Mouse (Mus musculus) left cerebral cortex, postnatal 14 days (tissue): ENCODE results near the gene Mrpl14. TPM values are rescaled to one million over a fixed set of nuclear protein-coding genes. Genes with fewer than 3 reads are reported as not detected.

Source experiments
- DNase-seq, 2 experiments: peaks; one replicate each; pipeline ENCODE4 v3.0.0; 2021 to 2022; ENCODE audit warnings: low spot score in 2 of 2, mixed read lengths in 1 of 2
- intact Hi-C: fragments of 180-260 bp; cut with DNase I; formaldehyde crosslinking; loops from one replicate; pipeline ENCODE4 v1.15.1; 2025
- long read RNA-seq, 2 experiments: library from polyadenylated mRNA; stranded (forward); transcript quantifications; one replicate each; pipeline ENCODE4 v2.0.0; 2021
- total RNA-seq, 2 experiments: library from RNA; stranded (reverse); gene quantifications; 2 replicates each; pipeline ENCODE4 v1.2.3; 2021

Gene Mrpl14
- 10 to 100 TPM; 42.9 to 46.3 TPM for total RNA-seq
- long read RNA-seq, experiment 1, transcript Mrpl14-201 (3 exons, 645 nt), result major isoform, 28 of 34 reads
- long read RNA-seq, experiment 1, partial matches to known transcripts, result 0 of 34 reads
- long read RNA-seq, experiment 1, other reads (novel, unspliced or antisense), result 5 of 34 reads
- long read RNA-seq, experiment 2, transcript Mrpl14-201 (3 exons, 645 nt), result major isoform, 14 of 18 reads
- long read RNA-seq, experiment 2, partial matches to known transcripts, result 0 of 18 reads
- long read RNA-seq, experiment 2, other reads (novel, unspliced or antisense), result 3 of 18 reads

DNA sequence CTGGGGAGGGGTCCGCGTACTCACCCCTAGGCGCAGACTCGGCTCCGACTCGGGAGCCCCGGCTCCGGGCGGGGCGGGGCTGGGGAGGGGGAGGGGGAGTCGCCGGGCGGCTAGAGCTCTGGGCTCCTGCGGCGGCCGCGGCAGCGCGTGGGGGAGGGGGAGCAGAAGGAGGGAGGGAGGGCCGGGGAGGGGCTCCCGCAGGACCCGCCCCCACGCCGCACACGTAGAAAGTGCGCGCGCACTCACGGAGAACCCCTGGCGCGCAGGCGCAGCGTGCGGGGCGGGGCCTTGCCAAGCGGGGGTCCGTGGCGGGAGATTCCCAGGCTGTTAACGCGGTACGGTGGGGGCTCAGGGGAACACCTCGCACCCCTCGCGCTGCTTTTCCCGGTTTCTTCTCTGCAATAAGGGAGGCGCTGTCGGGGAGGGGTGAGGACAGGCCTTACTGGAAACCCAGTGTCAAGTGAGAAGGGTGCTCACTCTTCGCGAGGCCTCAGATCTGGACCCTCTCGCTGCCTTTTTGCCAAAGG is at the start of gene Mrpl14:
TSS of gene Mrpl14 (plus strand) at position 230 of the 527 bp plus-strand sequence.
- intact Hi-C loops, result no loop called here
- DNase-seq, result peak; percentile 94 to 95

DNA sequence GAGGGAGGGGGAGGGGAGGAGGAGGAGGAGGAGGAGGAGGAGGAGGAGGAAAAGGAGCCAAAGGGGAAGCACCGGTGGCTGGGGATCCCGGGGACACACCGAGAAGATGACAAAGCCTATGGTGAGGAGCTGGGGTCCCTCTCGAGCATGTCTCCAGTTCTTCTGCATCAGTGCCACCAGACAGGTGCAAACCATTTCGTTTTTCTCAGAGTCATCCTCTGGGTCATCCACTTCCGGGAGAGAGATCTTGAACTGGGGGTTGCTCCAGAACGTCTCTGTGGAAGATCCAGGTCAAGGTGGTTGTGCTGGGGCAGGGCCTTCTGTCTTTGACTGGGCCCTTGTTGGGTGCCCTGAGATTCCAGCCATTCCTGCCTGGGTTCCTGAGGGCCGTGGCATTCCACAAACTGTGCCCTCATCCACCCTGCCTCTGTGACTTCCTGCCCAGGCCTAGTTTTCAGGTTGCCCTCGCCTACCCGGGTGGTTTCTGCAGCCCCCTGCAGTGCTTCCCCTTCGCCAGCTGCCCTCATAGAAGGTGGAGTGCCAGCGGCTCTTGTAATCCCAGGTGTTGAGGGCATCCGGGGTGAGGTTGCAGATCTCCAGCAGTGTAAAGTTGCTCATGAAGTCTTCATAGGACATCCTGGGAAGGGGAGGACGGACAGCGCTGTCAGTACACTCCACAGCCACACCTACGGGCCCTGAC is 47.4 kb upstream of the Mrpl14 start:
- no peak for DNase-seq
- intact Hi-C loops, result no loop called here

DNA sequence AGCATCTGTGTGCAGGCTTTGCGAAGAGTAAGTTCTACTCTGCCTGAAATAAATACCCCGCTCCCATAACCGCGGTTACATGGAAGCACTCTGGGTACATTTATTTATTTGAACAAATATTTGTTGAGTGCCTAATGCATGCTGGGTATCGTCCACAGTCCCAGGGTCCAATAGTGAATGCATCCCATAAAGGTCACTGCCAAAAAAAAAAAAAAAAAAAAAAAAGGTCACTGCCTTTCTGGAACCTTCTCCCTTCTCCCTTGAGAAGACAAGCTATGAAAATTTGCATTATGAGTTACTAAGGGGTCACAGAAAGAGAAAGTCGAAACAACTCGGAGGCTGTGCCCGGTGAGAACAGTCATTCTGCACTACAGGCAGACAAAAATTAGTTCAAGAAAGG is 44.1 kb upstream of the Mrpl14 start:
- DNase-seq, result no peak
- intact Hi-C loops, result no loop called here

DNA sequence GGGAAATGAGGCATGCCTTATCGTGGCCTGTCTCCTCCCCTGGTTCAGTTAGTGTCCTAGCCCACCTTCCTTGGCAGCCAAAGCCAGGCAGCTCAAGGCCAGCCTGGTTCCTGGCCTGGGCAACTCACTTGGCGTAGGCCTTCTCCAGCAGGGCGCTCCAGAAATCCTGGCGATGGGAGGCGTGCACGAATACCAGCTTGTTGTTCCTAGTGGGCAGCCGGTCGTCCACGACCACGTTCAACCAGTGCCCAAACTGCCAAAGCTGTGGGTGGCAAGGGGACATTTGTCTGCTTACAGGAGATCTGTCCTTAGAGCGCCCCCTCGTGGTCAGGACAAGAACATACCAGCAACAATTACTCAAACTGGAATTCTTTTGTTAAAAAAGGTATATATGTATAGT is 43.4 kb upstream of the Mrpl14 start:
- peak; percentile 74 to 78 for DNase-seq
- intact Hi-C loops, result no loop called here

DNA sequence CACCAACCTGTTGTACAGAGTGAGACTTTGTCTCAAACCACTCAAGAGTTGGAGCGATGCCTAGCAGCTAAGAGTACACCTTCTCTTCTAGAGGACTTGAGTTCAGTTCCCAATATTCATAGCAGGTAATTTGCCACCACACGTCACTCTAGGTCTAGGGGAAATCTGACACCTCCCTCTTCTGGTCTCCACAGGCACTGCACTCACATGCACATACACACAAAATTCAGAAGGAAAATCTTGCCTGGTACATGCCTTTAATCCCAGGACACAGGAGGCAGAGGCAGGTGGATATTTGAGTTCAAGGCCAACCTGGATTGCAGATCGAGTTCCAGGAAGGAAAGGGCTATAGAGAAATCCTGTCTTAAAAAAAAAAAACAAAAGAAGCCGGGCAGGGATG is 41.9 kb upstream of the Mrpl14 start:
- DNase-seq, result no peak
- intact Hi-C loops, result no loop called here

DNA sequence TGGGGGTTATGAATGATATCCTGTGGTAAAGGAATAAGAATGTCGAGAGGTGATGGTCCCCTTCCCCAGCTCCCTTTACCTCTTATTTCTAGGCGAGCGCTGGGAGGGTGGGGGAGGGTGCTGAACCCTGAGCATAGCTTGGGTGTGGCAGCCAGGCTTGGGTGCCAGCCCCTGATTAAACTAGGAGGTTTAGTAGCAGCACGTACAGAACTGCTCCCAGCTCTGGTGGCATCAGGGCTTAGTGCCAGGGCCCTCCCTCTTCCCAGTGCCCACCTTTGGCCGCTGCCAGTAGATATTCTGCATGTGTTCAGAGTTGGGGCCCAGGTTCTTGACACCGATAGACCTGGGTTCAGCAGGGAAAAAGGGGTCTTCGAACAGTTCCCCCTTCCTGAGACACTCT is 32.9 kb upstream of the Mrpl14 start:
- DNase-seq, result no peak
- intact Hi-C loops, result no loop called here

DNA sequence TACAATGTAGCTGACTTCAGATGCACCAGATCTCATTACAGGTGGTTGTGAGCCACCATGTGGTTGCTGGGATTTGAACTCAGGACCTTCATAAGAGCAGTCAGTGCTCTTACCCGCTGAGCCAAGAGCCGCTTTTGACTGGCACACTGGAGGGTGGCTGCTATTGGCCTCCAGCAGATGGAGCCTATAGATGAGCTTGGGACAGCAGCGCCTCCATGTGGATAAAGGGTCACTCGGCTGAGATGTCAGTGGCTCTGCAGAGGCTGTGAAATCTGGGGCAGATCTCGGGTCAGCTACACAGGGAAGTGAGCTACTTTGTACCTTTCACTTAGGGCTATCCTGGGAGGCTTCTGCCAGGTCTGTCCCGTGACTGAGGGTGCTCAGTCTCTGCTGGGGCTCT is 30.3 kb upstream of the Mrpl14 start:
- intact Hi-C loops, result no loop called here
- no peak for DNase-seq

DNA sequence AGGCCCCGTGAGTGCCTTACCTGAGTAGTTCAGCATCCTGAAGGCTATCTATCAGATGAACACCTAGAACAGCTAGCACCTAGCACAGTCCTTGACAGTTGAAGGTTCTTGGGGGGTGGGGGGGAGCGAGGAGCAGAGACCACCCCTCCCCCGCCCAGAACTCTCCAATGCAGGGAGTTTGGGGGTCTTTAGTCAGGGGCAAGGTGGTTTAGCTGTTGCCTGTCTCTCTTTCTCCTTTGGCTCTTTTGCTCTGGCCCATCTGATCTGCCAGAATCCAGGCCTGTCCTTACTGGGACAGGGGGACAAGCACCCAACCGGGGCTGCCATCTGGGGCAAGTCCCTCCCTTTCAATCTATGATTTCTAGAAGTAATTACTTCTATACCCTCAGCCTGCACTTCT is 26.9 kb upstream of the Mrpl14 start, which contains the start of gene Capn11:
TSS of gene Capn11 (minus strand) at position 101 of the 400 bp plus-strand sequence.
- intact Hi-C loops, result no loop called here
- DNase-seq, result no peak

DNA sequence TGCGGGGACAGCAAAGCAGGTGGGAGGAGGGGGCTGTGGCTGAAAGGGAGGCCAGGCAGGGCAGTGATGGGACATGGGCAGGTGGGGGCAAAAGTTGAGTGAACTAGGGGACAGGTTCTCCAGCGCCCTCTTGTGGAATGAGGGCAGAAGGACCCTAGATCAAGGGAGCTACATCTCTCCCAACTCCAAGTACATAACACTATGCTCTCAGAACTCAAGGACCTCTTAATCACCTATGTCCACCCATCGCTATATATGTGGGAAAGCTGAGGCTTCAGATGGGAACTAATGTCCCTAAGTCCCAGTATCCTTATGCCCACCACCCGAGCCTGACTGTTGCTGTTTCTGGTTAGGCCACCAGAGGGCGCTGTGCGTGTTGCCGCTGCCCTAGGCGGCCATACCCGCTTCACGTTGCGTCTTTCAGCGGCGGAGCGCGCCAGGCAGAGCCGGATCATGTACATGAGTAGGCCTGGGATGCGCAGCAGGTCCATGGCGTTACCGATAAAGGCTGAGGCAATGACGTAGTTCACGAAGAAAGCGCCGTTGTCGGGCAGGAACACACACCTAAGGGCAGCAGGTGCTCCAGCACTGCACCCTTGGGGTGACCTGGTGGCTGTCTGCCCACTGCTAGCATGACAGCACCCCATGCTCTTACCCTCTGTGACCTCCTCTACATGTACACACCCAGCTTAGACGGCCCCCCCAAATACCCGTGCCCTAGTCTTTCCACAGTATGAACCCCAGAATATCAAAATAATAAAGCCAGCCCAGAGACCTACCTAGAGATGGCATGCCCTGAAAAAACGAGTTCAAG is 22.8 kb upstream of the Mrpl14 start:
- DNase-seq, result peak; percentile 86 to 88
- intact Hi-C loops, result loop anchor here (5.0 kb wide), 1 partner anchor 54 kb away; no protein-coding TSS in a partner anchor

DNA sequence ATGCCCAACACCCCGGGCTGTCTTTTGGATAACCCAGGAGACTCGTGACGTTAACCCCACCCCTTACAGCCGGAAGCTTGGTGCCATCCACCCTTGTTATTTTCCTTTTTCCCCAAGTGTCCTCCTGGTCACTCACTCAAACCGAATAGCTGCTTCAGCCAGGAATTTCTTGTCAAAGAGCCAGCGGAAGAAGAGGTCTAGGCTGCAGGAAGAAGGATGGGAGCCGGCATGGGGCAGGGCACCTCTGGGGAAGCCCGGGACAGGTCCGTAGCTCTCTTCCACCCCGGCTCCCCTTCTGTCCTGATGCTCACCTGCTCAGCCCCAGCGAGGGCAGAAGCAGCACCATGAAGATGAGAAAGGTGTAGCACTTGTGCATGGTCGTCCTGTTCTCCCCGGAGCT is 21.5 kb upstream of the Mrpl14 start:
- intact Hi-C loops, result loop anchor here (5.0 kb wide), 1 partner anchor 53 kb away; no protein-coding TSS in a partner anchor
- no peak for DNase-seq

DNA sequence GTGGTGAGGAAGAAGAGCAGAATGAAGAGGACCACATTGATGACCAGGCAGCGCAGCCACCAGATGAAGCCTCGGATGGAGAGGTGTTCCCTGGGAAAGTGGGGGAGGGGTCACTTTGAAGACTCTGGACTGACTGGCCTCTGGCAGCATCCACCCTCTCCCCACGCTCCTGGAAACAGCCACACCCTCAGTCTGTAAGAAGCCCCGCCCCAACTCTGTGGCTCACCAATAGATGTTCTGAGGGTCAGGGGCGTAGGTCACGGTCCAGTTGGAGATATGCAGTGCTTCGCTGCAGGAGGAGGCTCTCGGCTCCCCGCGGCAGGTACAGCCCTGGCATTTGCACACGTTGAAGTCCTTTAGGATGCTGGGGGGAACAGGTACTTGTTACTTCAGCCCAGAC is 20.0 kb upstream of the Mrpl14 start:
- DNase-seq, result no peak
- intact Hi-C loops, result no loop called here

DNA sequence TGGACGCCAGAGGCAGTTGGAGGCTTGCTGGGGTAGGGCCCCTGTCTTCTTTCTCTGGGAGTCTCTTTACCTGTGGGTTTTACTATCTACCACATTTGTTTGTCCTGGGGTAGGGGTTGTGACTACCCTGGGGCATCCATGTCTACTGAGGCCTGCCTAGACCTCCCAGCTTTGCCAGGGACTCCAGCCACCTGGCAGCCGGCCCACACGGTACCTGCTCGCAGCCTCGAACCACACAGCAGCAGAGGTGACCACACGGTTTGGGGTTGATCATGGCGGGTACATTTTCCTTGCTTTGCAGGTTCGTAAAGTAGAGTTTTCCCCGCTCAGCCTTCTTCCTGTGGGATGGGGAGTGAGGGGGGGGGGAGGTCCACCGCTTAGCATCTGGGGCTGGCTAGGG is 18.6 kb upstream of the Mrpl14 start:
- no peak for DNase-seq
- intact Hi-C loops, result no loop called here

DNA sequence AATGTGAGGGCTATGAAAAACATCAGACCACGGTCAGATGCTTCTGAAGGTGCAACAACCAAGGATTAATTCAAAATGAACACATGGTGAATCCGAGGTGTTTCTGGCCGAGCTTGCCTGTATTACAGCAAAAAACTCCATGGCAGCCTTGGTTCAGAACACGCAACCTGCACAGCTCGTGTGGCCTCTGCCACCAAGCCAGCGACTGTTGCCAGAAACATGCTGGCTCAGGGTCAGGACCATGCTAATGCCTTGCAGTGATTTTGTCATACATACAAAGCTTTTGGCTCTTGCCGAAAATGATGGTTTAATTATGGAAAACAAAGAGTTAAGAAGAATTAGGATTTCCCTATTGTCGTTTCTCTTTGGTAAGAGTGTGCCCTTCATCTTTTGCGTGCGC is 18.1 kb upstream of the Mrpl14 start:
- intact Hi-C loops, result no loop called here
- no peak for DNase-seq

DNA sequence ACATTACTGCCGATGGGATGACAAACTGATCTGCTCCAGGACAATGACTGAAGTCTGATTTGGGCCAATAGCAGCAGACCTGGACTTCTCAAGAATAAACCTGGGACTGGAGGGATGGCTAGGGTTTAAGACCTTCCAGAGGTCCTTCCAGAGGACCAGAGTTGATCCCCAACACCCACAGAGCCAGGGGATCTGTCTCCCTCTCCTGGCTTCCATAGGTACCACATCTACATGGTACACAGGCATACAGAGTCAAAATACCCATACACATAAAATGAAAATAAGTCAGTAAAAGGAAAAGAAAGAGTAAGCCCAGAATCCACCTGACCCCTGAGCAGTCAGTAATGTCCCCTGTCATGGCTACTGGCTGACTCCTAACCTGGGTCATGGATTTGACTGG is 14.3 kb upstream of the Mrpl14 start:
- DNase-seq, result no peak
- intact Hi-C loops, result no loop called here

DNA sequence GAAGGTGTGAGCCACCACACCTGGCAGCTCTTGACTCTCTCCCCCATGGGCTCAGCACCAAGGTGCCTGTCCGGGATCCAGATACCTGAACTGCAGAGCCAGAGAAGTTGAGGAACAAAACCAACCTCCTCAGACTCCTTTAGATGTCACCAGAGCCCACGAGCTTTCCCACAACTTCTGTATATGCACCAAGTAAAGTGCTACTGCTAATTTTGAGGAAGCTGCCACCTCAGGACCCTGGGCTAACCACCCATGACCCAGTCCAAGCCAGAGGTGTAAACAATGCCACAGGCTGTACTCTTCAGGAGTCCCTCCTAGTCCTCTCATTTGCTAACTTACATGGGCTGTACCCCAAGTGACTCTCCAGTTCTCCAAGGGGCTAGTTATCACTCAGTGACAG is 13.5 kb upstream of the Mrpl14 start:
- no peak for DNase-seq
- intact Hi-C loops, result no loop called here

DNA sequence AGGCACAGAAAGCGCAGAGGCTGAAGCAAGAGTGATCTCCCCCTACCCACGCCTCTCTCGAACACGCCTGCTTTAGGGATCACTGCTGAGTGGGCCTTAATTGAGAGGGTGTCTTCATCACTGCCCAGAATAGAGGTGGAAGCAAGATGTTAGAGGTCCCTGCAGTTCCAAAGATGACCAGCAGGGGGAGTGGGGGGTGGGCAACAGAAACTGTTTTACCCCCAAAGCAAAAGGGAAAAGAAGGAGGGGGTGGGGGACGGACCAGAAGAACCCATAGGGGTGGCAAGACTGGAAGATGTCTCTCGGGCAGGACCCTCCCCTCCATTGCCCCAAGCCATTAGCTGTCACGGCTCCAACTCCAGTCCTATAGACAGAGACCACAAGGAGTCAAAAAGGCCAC is 8.0 kb upstream of the Mrpl14 start:
- intact Hi-C loops, result loop anchor here (5.0 kb wide), 1 partner anchor 39 kb away; no protein-coding TSS in a partner anchor
- DNase-seq, result peak in 1 of 2 experiments; percentile 60

DNA sequence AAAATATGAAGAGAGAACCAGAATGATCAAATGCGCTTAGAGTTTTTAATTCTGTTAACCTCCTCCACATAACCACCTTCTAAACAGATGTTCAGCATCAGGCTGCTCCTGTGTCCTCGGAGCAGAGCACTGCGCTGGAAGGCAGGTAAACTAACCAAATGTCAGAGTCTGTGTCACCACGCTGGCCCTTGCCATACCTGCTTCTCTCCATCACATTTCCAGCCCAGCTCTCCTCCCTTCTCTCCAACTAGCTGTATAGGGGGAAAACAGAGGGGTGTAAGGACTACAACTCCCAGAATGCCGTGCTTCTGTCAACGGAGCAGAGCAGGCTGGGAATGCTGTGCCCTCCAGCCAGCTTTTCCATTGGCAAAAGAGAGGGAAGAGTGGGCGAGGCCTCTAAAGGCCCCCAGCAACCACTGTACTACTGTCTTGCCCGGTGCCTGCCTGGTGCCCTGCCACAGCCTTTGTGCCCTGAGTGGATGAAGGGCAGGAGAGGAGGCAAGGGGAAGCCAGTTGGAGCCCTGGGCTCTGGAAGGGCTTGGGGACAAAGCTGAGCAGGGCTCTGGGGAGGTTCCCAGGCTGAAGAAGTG is 5.6 kb upstream of the Mrpl14 start:
- DNase-seq, result peak; percentile 75 to 83
- intact Hi-C loops, result no loop called here

DNA sequence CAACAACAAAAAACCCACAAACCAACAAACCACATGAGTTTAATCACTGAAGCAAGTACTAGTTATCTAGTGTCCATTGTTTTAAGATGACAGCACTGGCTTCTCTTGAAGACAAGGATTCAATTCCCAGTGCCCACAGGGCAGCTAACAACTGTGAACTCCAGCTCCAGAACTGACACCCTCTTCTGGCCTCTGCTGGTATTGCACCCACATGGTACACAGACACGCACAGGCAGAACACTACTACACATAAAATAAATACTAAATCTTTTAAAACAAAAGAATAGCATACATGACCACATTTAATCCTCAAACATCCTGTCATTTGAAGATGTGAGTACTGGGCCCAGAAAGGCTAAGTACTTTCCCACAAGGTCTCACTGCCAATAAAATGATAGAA is 4.5 kb upstream of the Mrpl14 start:
- intact Hi-C loops, result no loop called here
- peak in 1 of 2 experiments; percentile 62 for DNase-seq

DNA sequence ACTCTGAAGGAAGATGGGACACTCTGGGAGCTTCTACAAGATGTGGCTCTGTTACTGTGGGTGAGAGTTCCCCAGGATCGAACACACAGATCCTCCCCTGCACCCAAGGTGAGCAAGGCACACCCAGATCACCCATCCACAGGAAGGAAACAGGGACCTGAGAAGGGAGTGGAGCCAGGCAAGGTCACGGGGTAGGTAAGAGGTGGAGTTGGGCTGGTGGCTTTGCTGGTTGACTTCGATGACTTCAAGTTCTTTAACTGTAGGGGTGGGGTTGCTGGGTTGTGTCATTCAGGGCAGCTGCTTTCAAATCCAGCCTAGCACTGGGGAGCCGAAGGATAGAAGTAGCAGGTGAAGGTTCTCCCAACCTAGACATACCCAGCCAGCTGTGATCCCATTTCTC is 3.3 kb upstream of the Mrpl14 start:
- no peak for DNase-seq
- intact Hi-C loops, result no loop called here
